Mouse (Mus musculus): ENCODE results near the gene 1700109H08Rik.
"Not testable (repeated sequence)": the region's sequence is repeated elsewhere in the genome, so short reads cannot be mapped to it uniquely, and the experiment has no call there.

Gene 1700109H08Rik

DNA sequence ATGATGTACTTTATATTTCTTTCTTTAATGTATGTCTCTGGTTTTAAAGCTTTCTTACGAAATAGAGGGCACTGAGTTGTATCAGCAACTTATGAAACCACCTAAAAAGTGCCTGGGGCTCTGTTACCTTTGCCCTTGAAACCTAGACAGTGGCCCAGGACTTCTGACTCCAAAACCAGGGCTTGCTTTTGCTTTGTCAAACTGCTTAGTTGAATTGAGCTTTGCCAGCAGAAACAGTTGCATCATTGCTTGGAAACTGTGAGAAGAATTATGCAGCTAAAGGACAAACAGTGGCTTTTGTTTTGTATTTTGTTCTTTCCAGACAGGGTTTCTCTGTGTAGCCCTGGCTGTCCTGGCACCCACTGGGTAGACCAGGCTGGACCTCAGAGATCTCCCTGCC, 28.9 kb downstream of the 1700109H08Rik start:
- DNase-seq (ENCODE audit: low spot score) = no peak

- DNase-seq (ENCODE audit: low spot score) = no peak
These were observed 29.4 kb downstream of the 1700109H08Rik start for GRCm38 (mm10) chr5:3600790-3601189.

DNA sequence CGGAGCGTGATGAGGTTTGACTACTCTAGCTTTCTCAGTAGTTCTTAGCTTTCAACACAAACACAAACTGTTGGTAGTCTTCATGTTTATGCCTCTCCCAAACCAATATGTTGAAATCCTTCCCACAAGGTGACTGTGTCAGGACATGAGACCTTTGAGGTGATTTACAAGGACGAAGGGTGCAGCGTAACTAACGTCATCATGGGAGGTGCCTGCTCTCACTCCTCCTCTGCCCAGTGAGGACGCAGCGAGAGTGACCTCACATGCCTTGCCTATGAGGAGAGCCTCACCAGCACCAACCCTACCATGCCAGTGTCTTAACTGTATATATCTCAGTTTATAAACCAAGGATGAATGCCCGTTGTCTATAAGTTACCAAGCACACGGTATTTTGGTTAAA, 35.7 kb downstream of the 1700109H08Rik start:
- DNase-seq (ENCODE audit: low spot score) = no peak

DNA sequence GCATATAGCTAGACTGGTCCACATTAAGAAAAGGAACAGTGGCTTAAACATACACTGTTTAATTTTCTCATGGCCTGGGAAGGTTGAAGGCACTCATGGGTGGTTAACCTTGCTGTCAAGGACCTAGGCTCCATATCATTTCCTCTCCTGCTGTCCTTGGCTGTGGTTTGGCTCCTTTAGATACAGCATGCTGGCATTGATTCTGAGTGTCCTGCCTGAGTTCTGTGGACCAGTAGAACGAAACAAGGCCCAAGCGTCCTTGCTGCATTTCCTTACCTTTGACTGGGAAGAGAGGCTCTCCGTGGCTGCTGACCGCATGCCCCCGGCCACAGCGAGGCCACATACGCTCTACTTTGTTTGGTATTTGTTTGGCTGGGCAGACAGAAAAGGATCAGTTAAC, 37.9 kb downstream of the 1700109H08Rik start:
- no peak for DNase-seq (ENCODE audit: low spot score)

DNA sequence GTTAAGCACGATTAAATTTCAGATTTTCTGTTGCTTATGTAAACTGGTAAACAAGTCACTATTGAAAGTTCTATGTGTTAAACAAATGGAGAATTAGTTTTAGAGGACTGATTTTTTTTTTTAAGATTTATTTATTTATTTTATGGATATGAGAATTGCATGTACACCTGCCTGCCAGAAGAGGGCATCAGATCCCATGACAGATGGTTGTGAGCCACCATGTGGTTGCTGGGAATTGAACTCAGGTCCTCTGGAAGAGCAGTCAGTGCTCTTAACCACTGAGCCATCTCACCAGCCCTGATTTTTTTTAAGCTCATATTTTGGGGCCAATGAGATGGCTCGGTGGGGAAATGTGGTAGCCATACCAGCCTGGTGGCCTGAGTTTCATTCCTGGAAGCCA, 40.5 kb downstream of the 1700109H08Rik start:
- not testable (repeated sequence) for DNase-seq (ENCODE audit: low spot score)

- DNase-seq (ENCODE audit: low spot score) = no peak
These were observed 49.1 kb downstream of the 1700109H08Rik start for GRCm38 (mm10) chr5:3620486-3620885.

DNA sequence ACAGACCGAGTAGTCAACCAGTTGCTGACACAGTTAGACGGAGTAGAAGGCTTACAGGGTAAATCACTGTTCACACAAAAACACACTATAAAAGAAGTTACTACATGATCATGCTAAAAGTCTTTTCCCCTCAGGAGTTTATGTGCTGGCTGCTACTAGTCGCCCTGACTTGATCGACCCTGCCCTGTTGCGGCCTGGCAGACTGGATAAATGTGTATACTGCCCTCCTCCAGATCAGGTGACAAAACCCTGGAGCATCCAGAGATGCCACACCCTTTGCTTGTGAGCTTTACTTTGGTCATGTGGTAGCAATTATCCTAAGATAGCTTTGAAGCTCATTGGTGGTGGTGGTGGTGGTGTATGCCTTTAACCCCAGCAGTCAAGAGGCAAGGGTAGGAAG, 58.7 kb downstream of the 1700109H08Rik start:
- no peak for DNase-seq (ENCODE audit: low spot score)

DNA sequence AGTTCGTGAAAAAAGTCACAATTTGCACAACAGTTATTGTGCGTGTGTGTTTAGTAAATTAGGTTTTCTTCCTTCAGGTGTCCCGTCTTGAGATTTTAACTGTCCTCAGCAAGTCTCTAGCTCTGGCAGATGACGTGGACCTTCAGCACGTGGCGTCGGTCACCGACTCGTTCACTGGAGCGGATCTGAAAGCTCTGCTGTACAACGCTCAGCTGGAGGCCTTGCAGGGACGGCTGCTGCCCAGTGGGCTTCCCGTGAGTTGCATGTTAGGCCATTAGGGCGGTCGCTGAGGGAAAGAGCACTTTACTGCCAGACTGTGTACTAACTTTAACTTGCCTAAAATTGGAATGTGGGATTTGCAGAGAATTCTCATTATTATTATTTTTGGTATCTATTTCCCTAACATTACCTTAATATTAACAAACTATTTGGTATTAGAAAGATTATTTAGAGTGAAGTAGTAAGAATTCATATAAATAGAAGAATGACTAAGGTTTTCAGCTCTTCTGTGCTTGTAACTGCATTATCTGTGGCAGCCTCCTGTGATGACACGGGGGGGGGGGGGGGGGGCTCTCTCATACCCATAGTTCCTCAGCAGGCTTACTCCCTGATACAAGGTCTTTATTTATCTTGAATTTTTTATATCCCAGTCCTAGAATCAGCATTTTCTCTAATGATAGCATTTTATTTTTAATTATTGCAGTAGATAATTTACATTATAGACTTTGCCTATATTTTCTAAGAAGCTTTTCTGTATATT, 60.3 kb downstream of the 1700109H08Rik start:
- no peak for DNase-seq (ENCODE audit: low spot score)

- DNase-seq (ENCODE audit: low spot score) = no peak
These were observed 60.9 kb downstream of the 1700109H08Rik start for GRCm38 (mm10) chr5:3632285-3632684.

DNA sequence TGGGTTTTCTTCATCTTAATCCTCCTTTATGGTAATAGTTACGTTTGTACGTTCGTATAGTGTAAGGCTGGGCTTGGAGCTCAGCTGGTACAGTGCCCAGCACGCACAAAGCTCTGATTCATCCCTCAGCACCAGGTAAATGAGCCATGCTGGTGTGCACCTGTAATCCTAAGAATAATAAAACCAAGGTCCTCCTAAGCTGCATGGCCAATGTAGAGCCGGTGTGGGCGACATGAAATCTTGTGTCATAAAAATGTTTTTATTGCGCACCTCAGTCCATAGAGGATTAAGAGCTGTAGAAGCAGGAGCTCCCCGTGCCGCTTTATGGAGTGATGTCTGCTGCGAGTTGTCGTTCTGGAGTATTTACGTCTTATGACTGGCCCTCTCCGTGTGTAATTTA, 61.9 kb downstream of the 1700109H08Rik start:
- DNase-seq (ENCODE audit: low spot score) = no peak

- no peak for DNase-seq (ENCODE audit: low spot score)
These were observed 62.6 kb downstream of the 1700109H08Rik start for GRCm38 (mm10) chr5:3633951-3634350.
